Mouse (Mus musculus) right cerebral cortex, adult 2 months (tissue): ENCODE results near the gene Usp15.
A peak's percentile ranks its signal among the peaks of the same experiment; 100 is the strongest.
"Not testable (repeated sequence)": the region's sequence is repeated elsewhere in the genome, so short reads cannot be mapped to it uniquely, and the experiment has no call there.

Experiments
- DNase-seq, 2 experiments: peaks; one replicate each; pipeline ENCODE4 v3.0.0; 2021 to 2022; ENCODE audit warnings: low spot score in 2 of 2

The Usp15 gene

GRCm38 (mm10) chr10:123196835-123197559 lies at the start of gene Usp15:
Gene Usp15, minus strand, starts transcription at chr10:123196995.
- DNase-seq, result peak; percentile 88 to 90

- no peak for DNase-seq
These were observed 32.6 kb upstream of the Usp15 start for GRCm38 (mm10) chr10:123229420-123229819.

DNA sequence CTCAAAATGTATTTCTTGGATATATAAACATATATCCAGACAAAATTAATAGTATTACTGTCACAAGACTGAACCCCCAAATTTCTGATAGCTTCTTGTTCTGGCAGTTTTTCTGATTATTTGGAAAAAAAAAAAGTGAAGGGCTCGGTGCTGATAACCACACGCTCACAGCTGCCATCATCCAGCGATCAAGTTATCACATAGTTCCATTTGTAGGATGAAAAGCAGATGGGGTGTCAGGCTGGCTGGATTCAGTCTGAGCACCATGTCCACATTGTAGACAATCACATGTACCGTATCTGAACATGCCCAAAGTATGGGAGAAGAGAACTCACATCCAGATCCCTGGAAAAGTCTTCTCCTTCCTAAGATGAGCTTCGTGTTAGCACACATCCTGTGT lies 26.0 kb upstream of the Usp15 start:
- no peak for DNase-seq

DNA sequence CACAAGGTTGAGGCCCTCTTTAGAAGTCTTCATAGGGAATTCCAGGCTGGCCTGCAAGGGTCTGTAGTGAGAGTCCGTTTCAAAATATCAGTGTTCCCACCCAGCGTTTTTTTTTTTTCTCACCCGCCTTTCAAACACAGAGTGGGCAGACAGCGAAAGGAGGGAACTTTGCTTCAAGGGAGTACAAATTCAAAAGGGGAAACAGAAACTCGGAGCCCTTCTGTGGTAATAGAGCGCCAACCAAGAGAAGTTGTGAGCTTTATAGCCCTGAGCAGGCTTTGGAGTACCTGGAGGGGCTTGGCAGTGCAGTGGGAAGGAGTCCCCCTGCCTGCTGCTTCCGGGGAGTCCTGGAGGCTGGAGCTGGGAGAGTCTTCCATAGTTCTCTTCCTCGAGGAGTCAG lies 12.7 kb upstream of the Usp15 start:
- DNase-seq, result no peak

- DNase-seq, result no peak
These were observed 11.5 kb upstream of the Usp15 start for GRCm38 (mm10) chr10:123208336-123208735.

DNA sequence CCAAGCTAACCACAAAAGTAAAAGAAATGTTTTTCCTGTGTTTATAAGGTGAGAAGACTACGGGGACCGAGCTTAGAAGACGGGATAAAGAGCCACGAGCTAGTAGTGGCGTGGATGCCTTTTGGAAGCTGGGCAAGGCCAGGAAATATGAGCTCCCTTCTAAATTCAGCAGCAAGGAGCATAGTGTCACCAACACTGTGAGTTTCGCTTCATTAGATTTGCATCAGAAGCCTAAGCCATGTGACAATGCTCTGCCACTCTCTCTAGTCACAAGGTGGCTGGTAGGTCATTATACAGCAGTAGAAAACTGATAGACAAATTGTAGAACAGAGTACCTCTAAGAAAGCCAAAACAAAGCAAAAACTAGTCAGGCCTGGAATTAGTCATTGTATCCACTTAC lies 9.3 kb upstream of the Usp15 start:
- no peak for DNase-seq

GRCm38 (mm10) chr10:123205364-123205763 lies 8.6 kb upstream of the Usp15 start:
- DNase-seq, result not testable (repeated sequence)

- peak in 1 of 2 experiments; percentile 58 for DNase-seq
These were observed 5.4 kb upstream of the Usp15 start for GRCm38 (mm10) chr10:123201981-123202758.

DNA sequence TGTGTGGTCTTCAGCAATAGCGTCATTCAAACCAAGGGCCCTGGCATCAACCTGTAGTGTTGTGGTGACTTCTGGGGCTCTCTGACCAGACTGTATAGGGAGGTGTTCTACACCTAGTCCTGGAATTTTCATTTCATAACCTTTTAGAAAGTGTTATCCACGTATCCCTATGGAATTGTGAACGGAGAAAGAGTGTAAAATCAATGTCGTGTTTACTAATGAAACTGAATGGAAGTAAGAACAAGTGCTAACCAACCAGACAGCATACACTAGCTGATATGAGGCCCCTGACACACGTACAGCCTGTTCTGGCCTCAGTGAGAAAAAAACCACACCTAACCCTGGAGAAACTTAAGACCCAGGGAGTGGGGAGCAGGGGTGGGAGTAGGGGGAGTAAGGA lies 4.6 kb upstream of the Usp15 start:
- DNase-seq, result no peak

DNA sequence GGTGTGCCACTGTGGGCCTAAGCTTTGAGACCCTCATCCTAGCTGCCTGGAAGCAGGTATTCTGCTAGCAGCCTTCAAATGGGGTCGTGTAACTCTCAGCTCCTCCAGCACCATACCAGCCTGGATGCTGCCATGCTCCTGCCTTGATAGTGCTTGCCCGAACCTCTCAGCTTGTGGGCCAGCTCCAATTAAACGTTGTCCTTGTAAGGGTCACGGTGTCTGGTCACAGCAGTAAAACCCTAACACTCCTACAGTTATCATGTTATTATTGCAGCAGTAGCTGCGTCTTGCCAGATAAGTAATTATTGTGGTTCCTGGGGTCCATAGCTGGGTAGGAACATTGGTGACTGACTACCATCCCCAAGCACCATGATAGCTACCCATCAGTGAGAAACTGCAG lies 4.2 kb upstream of the Usp15 start:
- DNase-seq, result no peak

GRCm38 (mm10) chr10:123200320-123200659 lies 3.5 kb upstream of the Usp15 start:
- no peak for DNase-seq

DNA sequence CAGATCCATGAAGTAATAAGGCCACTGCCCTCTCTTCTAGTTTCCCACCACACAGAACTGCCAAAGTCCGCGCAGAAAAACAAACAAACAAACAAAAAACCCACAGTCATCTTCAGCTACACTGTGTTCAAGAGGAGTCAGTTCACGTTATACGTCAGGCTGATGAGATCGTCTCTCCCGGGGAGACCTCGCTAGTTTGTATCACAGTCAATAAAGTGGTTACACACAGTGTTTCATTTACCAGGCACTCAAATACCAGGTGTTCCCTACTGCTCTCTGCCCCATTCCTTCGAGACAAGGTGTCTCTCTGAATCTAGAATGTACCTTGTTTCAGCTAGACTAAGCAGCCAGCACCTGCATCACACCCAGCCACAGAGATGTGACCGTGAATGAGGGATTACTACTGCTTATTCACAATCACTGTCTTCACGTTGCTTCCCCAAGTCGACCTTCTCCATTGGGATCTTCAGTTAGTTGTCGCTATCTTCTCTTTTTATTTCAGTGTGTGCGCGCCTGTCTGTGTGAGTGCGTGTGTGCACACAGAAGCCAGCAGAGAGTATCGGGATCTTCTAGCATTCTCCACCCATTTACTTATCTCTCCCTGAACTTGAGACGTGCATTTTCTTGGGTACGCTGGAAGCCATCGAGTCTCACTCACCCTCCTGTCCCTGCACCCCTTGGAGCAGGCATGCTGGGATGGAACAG lies 3.0 kb upstream of the Usp15 start:
- no peak for DNase-seq

DNA sequence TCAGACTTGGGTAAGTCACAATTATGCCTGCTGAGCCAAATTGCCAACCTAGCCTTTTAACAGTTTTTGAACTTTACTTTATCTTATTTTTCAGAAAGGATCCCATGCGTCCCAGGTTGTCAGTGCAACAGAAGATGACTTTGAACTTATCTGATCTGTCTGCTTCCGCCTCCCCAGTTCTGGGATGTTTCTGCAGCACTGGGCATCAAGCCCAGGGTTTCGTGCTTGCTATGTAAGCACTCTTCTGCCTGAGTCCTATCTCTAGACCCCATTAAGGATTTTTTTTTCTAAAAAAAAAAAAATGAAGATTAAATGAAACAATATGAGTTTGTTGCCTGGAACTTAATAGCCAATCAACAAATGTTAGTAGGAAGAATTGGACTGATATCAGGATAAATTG lies 2.3 kb upstream of the Usp15 start:
- DNase-seq, result no peak

DNA sequence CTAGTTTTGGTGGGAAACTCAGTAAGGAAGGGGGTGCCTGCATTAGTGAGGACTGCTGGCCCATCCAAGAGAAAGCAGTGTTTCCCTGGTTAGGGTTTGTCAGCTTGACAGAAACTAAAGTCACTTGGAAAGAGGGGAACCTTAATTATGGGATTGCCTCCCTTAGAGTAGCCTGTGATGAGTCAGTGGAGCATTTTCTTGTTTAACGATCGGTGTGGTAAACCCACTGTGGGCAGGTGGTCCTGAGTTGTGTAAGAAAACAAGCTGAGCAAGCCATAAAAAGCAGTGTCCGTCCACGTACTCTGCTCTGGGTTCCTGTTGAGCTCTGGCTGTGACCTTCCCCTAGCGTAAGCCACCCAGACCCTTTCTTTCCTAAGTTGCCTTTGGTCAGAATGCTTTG lies 1.4 kb upstream of the Usp15 start:
- no peak for DNase-seq

GRCm38 (mm10) chr10:123195961-123196834 lies 597 bp downstream of the Usp15 start:
- peak; percentile 31 to 44 for DNase-seq

DNA sequence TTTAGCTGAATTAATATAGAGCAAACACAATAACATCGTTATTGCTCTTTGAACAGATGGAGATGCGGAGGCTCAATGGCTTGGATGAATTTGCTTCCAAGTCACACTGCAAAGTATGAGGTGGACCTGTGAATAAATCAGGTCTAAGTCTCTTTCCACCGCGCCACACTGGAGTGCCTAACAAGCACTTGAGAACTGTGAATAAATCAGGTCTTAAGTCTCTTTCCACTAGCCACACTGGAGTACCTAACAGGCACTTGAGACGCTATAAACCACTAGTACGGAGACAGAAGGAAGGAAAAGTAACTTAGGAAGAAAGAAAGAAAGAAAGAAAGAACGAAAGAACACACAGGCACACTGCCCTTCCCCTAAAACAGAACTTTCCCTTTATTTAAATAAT lies 1.3 kb downstream of the Usp15 start:
- no peak for DNase-seq

GRCm38 (mm10) chr10:123191038-123191437 lies 5.8 kb downstream of the Usp15 start:
- no peak for DNase-seq

GRCm38 (mm10) chr10:123187337-123187736 lies 9.5 kb downstream of the Usp15 start:
- no peak for DNase-seq

- no peak for DNase-seq
These were observed 10.9 kb downstream of the Usp15 start for GRCm38 (mm10) chr10:123185907-123186306.

GRCm38 (mm10) chr10:123183743-123184142 lies 13.1 kb downstream of the Usp15 start:
- no peak for DNase-seq

- DNase-seq, result peak; percentile 43 to 63
These were observed 13.6 kb downstream of the Usp15 start for GRCm38 (mm10) chr10:123183243-123183642.

DNA sequence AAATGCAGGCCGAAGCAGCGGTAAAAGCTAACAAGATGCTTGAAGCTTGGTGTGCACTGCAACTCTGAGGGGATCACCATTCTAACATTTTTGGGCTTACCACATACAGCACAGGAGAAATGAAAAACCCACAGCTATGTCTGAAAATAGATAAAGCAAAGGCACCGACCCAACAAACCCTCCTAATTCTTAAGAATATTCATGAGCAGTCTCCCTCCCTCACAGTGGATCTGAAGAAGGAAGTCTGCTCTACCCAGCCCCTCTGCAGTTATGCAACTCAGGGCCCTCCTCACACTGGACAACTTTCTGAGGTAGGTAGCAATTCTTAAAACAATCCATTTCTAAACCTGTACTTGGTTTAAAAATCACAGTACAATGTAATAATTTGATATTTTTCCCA lies 14.4 kb downstream of the Usp15 start:
- no peak for DNase-seq
